In genomic region chr1:105700984-105701530, GRCm38 (mm10) we compare ENCODE assay signal across 31 mouse cellular contexts.
"Had no signal": no experiment of that assay in that cellular context is flagged by ENCODE, and none has a peak within 500 bp of the region (broad histone marks: within the 10 kb centered on the region; RNA-seq: fewer than 3 reads in every experiment).

No protein-coding gene starts in this region.

- H3K4me2 ChIP-seq: limb, embryonic 12.5 days; limb, embryonic 13.5 days; limb, embryonic 15.5 days; liver, embryonic 11.5 days; liver, embryonic 12.5 days; liver, embryonic 13.5 days; liver, embryonic 15.5 days; lung, embryonic 14.5 days; lung, embryonic 15.5 days; midbrain, embryonic 11.5 days; midbrain, embryonic 12.5 days; midbrain, embryonic 13.5 days; midbrain, embryonic 15.5 days had no signal

- H3K27ac ChIP-seq: limb, embryonic 10.5 days; limb, embryonic 12.5 days; limb, embryonic 13.5 days; limb, embryonic 15.5 days; liver, embryonic 12.5 days; liver, embryonic 13.5 days; liver, embryonic 14.5 days; liver, embryonic 15.5 days; lung, embryonic 15.5 days; macrophage; midbrain, embryonic 10.5 days; midbrain, embryonic 12.5 days; midbrain, embryonic 13.5 days; midbrain, embryonic 15.5 days had no signal

- DNase-seq: left cerebral cortex, postnatal 4 days; liver; liver, embryonic 13.5 days; liver, postnatal 0 days; lung, adult 18-20 months; lung, adult 2 months; lung, embryonic 14.5 days; lung, postnatal 10 days; lung, postnatal 14 days; lung, postnatal 36 days; lung, postnatal 4 days; midbrain, embryonic 14.5 days had no signal

- H3K4me3 ChIP-seq: limb, embryonic 10.5 days; limb, embryonic 12.5 days; limb, embryonic 13.5 days; limb, embryonic 15.5 days; liver, embryonic 12.5 days; liver, embryonic 13.5 days; liver, embryonic 15.5 days; lung, embryonic 15.5 days; megakaryocyte, embryonic 14.5 days; midbrain, embryonic 10.5 days; midbrain, embryonic 12.5 days; midbrain, embryonic 13.5 days; midbrain, embryonic 15.5 days; myocyte had no signal

- H3K4me1 ChIP-seq: limb, embryonic 10.5 days; limb, embryonic 12.5 days; limb, embryonic 13.5 days; limb, embryonic 15.5 days; liver, embryonic 12.5 days; liver, embryonic 13.5 days; liver, embryonic 15.5 days; lung, embryonic 15.5 days; midbrain, embryonic 10.5 days; midbrain, embryonic 12.5 days; midbrain, embryonic 13.5 days; midbrain, embryonic 15.5 days had no signal

- H3K36me3 ChIP-seq: limb, embryonic 10.5 days had no signal

- H3K9me3 ChIP-seq: limb, embryonic 10.5 days; limb, embryonic 12.5 days; limb, embryonic 13.5 days; limb, embryonic 15.5 days; liver, embryonic 12.5 days; liver, embryonic 13.5 days; liver, embryonic 15.5 days; lung, embryonic 15.5 days; megakaryocyte, embryonic 14.5 days; midbrain, embryonic 10.5 days; midbrain, embryonic 12.5 days; midbrain, embryonic 13.5 days; midbrain, embryonic 15.5 days had no signal

- ATAC-seq: liver, embryonic 12.5 days; liver, postnatal 0 days; lung, postnatal 0 days; midbrain, embryonic 13.5 days; midbrain, embryonic 15.5 days; midbrain, embryonic 16.5 days had no signal

- H3K9ac ChIP-seq: limb, embryonic 12.5 days; limb, embryonic 13.5 days; limb, embryonic 15.5 days; liver, embryonic 12.5 days; liver, embryonic 13.5 days; liver, embryonic 14.5 days; liver, embryonic 15.5 days; liver, postnatal 0 days; lung, embryonic 14.5 days; lung, embryonic 15.5 days; midbrain, embryonic 12.5 days; midbrain, embryonic 13.5 days; midbrain, embryonic 15.5 days had no signal

- H3K27me3 ChIP-seq: limb, embryonic 12.5 days; limb, embryonic 13.5 days; limb, embryonic 15.5 days; liver, embryonic 12.5 days; liver, embryonic 13.5 days; liver, embryonic 15.5 days; lung, embryonic 15.5 days; megakaryocyte, embryonic 14.5 days; midbrain, embryonic 12.5 days; midbrain, embryonic 13.5 days; midbrain, embryonic 15.5 days had no signal
